Mouse (Mus musculus) NIH3T3 (cell line): ENCODE data around the gene Dcp1b.

Experiments
- DNase-seq: peaks from one replicate; pipeline ENCODE4 v3.0.0-alpha.2; 2012; ENCODE audit warnings: low read depth

Gene Dcp1b

GRCm38 (mm10) chr6:119233066-119233465 is 58.0 kb downstream of the Dcp1b start:
- DNase-seq = peak; percentile 73

- DNase-seq = no peak
Observed at GRCm38 (mm10) chr6:119235441-119235840, 60.4 kb downstream of the Dcp1b start.

GRCm38 (mm10) chr6:119236241-119236640 is 61.2 kb downstream of the Dcp1b start, which contains the start of gene Cacna2d4:
TSS of gene Cacna2d4 (plus strand) at chr6:119236526.
- no peak for DNase-seq

- peak; percentile 62 for DNase-seq
Observed at GRCm38 (mm10) chr6:119237427-119237989, 62.5 kb downstream of the Dcp1b start.

GRCm38 (mm10) chr6:119239341-119240005 is 64.4 kb downstream of the Dcp1b start:
- no peak for DNase-seq

GRCm38 (mm10) chr6:119240256-119240655 is 65.2 kb downstream of the Dcp1b start:
- no peak for DNase-seq

GRCm38 (mm10) chr6:119240871-119241705 is 66.0 kb downstream of the Dcp1b start:
- no peak for DNase-seq

GRCm38 (mm10) chr6:119246082-119246481 is 71.0 kb downstream of the Dcp1b start:
- no peak for DNase-seq

GRCm38 (mm10) chr6:119248578-119248977 is 73.5 kb downstream of the Dcp1b start:
- no peak for DNase-seq

GRCm38 (mm10) chr6:119249726-119250125 is 74.7 kb downstream of the Dcp1b start:
- no peak for DNase-seq

- no peak for DNase-seq
Observed at GRCm38 (mm10) chr6:119251704-119252103, 76.7 kb downstream of the Dcp1b start.
